Mouse (Mus musculus): ENCODE data around the gene Psmd4.
A peak's percentile ranks its signal among the peaks of the same experiment; 100 is the strongest.
"Not testable (repeated sequence)": the region's sequence is repeated elsewhere in the genome, so short reads cannot be mapped to it uniquely, and the experiment has no call there.

Psmd4 gene

DNA sequence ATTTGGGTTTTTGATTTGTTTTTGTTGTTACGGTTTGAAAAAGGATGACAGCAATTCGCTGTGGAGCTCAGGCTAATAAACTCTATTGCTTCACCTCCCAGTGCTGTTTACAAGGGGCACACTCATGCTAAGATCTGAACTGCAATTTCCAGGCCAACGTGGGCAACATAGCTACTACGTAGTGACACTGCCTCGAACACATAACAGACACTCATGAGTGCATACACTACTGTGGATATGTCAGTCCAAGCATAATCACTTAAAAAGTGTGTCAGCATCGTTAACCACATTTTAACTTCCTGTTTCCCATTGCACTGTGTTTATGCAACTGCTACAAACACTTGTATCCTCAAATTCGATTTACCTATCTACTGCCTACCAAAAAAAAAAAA is 420 bp upstream of the Psmd4 start:
- DNase-seq (ENCODE audit: low read depth, low spot score): peak; percentile 59
- Histone ChIP-seq H3K36me3 (ENCODE audit: control insufficient read depth, insufficient read depth, low read length, poor library complexity, severe bottlenecking) (no peaks in the 10 kb centered on the region), H3K27me3 (ENCODE audit: control insufficient read depth, insufficient read depth, low read length, poor library complexity, severe bottlenecking) (peaks cover 2% of the 10 kb centered on the region; the same call in 1 of the 2 replicates)

DNA sequence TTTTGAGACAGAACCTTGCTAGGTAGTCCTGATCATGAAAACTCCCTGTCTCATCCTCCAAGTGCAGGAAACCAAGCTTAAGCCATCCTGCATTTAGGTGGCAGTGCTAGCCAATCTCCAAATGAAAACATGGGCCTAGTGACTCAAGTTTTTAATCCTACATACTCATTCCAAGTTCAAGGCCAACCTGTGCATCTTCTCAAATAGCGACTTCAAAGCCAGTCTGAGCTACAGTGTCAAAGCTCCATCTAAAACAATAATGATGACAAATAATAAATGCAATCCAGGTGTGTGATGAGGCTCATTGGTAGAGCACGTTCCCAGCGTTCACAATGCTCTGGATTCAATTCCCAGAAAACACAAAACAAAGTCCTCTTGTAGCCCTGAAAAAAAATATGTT is 789 bp downstream of the Psmd4 start:
- peaks cover 2% of the 10 kb centered on the region; the same call in 1 of the 2 replicates for H3K27me3 ChIP-seq (ENCODE audit: control insufficient read depth, insufficient read depth, low read length, poor library complexity, severe bottlenecking)
- no peak for DNase-seq (ENCODE audit: low read depth, low spot score)
- H3K36me3 ChIP-seq (ENCODE audit: control insufficient read depth, insufficient read depth, low read length, poor library complexity, severe bottlenecking): no peaks in the 10 kb centered on the region

DNA sequence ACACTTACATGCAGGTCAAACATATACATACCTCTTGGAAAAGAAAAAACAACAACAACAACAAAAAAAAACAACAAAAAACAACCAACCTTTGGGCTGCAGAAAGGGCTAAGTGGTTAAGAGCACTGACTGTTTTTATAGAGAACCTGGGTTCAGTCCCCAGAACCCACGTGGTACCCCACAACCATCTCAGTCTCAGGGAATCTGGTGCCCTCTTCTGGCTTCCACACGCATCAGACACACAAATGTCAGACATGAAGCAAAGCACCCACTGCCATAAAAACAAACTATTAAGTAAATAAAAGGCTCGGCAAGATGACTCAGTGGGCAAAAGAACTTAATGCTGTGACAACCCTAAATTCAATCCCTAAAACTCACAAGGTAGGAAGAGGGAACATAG is 12.5 kb downstream of the Psmd4 start:
- peak; percentile 40 for DNase-seq (ENCODE audit: low read depth, low spot score)
- Histone ChIP-seq H3K27me3 (ENCODE audit: control insufficient read depth, insufficient read depth, low read length, poor library complexity, severe bottlenecking) (no peaks in the 10 kb centered on the region), H3K36me3 (ENCODE audit: control insufficient read depth, insufficient read depth, low read length, poor library complexity, severe bottlenecking) (peaks cover 13% of the 10 kb centered on the region; the same call in 1 of the 2 replicates)

DNA sequence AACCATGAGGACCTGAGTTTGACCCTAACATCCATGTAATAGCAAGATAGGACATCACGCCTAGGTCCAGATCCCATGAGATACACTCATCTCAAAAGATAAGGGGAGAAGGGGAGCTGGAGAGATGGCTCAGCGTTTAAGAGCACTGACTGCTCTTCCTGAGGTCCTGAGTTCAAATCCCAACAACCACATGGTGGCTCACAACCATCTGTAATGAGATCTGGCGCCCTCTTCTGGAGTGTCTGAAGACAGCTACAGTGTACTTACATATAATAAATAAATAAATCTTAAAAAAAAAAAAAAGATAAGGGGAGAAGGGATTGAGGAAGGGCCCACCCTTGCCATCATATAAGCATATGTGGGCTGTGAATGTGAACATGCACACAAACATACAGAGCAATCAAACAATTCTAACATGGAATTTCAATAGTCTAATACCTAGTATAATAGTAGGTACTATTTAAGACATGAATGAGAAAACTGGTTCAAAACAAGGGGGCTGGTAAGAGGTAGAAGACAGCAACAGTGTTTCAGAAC is 13.1 kb downstream of the Psmd4 start:
- DNase-seq (ENCODE audit: low read depth, low spot score); H3K27me3 ChIP-seq (ENCODE audit: control insufficient read depth, insufficient read depth, low read length, poor library complexity, severe bottlenecking): not testable (repeated sequence)
- peaks cover 10% of the 10 kb centered on the region; the same call in 1 of the 2 replicates for H3K36me3 ChIP-seq (ENCODE audit: control insufficient read depth, insufficient read depth, low read length, poor library complexity, severe bottlenecking)

DNA sequence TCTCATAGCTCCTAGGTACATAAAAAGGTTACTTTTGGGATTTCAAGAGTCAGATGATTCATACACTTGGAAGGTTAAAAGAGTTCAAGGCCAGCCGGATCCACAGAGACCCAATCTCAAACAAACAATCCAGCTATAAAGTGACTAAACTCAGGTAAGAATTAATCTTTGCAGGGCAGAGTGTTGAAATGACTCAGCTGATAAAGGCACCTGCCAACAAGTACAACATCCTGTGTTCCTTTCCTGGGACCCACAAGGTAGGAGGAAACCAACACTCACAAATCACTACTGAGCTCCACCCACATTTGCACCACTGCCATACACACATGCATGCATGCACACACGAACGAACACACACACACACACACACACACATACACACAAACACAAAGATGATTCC is 13.8 kb downstream of the Psmd4 start:
- peaks cover 8% of the 10 kb centered on the region; the same call in 1 of the 2 replicates for H3K36me3 ChIP-seq (ENCODE audit: control insufficient read depth, insufficient read depth, low read length, poor library complexity, severe bottlenecking)
- no peaks in the 10 kb centered on the region for H3K27me3 ChIP-seq (ENCODE audit: control insufficient read depth, insufficient read depth, low read length, poor library complexity, severe bottlenecking)
- no peak for DNase-seq (ENCODE audit: low read depth, low spot score)

DNA sequence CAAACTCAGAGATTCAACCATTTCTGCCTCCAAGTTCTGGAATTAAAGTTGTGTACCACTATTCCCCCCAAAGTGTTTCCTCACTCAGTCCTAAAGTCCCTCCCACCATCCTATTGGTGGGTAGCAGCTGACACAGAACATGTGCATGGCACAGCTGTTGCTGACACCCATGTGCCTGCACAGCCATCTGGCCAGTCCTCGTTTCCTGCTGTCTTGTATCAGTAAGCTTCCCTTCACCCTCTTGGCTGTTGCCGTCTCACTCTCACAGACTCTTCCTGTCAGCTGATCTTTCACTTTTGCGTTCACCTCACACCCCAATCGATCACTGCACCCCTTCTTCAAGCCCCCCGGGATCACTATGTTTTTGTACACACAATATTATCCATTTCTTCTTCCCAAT is 14.7 kb downstream of the Psmd4 start:
- H3K27me3 ChIP-seq (ENCODE audit: control insufficient read depth, insufficient read depth, low read length, poor library complexity, severe bottlenecking): no peaks in the 10 kb centered on the region
- peaks cover 5% of the 10 kb centered on the region; the same call in 1 of the 2 replicates for H3K36me3 ChIP-seq (ENCODE audit: control insufficient read depth, insufficient read depth, low read length, poor library complexity, severe bottlenecking)
- DNase-seq (ENCODE audit: low read depth, low spot score): peak; percentile 67

DNA sequence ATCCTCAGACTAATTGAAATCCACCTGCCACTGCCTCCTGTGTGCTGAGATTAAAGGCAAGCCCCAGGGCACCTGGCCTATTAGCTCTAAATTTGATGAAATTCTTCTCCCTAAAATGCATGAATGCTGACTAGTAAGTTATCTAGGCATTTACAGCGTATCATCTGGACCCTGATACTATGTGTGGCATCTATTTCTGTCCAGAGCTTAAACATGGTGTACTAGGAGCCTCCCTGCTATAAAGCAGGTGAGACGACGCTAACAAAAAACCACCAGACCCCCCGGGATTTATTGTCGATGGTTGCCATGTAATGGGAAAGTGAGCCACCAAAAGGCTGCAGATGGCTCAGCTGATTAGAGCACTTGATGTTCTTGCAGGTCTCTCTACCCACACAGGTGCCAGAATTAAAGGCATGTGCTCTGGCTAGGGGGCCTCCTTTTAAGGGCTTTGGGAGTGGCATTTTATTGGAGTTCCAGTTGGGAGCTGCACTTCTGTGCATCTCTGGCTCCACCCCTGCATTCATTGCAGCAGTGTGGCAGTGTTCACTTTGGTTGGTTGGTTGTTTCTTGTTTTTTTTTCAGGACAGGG is 15.3 kb downstream of the Psmd4 start:
- no peak for DNase-seq (ENCODE audit: low read depth, low spot score)
- Histone ChIP-seq H3K27me3 (ENCODE audit: control insufficient read depth, insufficient read depth, low read length, poor library complexity, severe bottlenecking) (no peaks in the 10 kb centered on the region), H3K36me3 (ENCODE audit: control insufficient read depth, insufficient read depth, low read length, poor library complexity, severe bottlenecking) (peaks cover 1% of the 10 kb centered on the region; the same call in 1 of the 2 replicates)

DNA sequence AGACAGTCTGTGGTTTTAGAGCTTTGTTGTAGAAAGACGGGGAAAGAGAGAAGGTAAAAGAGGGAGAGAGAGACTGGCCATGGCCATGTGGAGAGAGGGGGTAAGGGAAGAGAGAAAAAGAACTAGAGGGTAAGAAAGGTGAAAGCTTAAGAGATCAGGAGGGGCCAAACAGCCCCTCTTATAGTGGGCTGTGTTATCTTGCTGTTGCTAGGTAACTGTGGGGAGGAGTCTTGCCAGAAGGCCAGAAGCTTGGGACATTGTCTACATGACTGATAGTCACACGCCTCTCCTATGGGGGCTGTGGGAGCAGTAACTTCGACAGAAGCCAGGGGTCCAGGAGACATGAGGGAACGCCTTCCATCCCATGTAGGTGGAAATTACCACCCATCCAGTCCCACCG is 17.2 kb downstream of the Psmd4 start:
- Histone ChIP-seq H3K27me3 (ENCODE audit: control insufficient read depth, insufficient read depth, low read length, poor library complexity, severe bottlenecking) (no peaks in the 10 kb centered on the region), H3K36me3 (ENCODE audit: control insufficient read depth, insufficient read depth, low read length, poor library complexity, severe bottlenecking) (no peaks in the 10 kb centered on the region)
- DNase-seq (ENCODE audit: low read depth, low spot score): no peak

DNA sequence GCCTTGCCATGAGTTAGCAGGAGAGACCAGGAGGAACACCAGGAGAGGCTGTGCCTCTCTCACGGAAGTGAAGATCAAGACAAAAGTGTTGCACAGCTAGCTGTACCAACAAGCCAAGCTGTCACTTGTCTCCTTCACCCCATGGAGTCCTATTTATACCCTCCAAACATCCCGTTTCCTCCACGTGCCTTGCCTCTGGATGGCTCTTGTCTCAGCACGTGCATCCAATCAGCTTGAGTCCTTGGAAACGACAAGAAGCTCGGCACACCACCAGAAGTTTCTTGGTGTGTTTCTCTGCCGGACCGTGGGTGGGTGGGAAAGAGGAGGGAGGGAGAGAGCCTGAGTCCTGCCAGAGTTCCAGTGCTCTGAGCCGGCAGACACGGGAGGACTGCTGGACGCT is 17.9 kb downstream of the Psmd4 start:
- no peaks in the 10 kb centered on the region for H3K27me3 ChIP-seq (ENCODE audit: control insufficient read depth, insufficient read depth, low read length, poor library complexity, severe bottlenecking)
- H3K36me3 ChIP-seq (ENCODE audit: control insufficient read depth, insufficient read depth, low read length, poor library complexity, severe bottlenecking): no peaks in the 10 kb centered on the region
- no peak for DNase-seq (ENCODE audit: low read depth, low spot score)

DNA sequence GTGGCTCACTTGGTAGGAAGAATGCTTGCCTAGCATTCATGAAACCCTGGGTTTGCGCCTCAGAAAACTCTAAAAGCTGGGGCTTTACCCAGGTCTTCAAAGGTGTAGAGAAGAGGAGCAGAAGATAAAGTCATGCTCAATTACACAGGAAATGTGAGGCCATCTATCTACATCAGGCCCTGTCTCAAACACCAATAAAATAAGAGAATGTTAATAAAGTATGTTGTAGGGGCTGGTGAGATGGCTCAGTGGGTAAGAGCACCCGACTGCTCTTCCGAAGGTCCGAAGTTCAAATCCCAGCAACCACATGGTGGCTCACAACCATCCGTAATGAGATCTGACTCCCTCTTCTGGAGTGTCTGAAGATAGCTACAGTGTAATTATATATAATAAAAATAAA is 21.5 kb downstream of the Psmd4 start:
- not testable (repeated sequence) for H3K36me3 ChIP-seq (ENCODE audit: control insufficient read depth, insufficient read depth, low read length, poor library complexity, severe bottlenecking); H3K27me3 ChIP-seq (ENCODE audit: control insufficient read depth, insufficient read depth, low read length, poor library complexity, severe bottlenecking); DNase-seq (ENCODE audit: low read depth, low spot score)

DNA sequence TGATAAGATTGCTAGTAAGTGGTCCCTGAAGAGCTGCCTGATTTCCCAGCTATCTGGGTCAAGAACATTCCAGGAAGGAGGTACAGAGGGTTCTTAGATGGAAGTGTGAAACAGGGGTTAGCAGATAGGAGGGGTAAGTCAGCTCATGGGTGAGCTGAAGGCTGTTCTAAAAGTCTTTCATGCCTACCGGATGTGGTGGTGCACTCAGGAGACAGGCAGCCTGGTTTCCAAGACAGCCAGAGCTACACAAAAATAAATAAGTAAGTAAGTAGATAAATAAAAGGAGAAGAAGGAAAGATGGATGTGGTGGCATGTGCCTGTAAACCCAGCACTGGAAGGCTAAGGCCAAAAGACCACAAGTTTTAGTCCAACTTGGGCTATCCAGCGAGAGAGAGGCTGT is 23.7 kb downstream of the Psmd4 start:
- no peaks in the 10 kb centered on the region for H3K27me3 ChIP-seq (ENCODE audit: control insufficient read depth, insufficient read depth, low read length, poor library complexity, severe bottlenecking)
- no peaks in the 10 kb centered on the region for H3K36me3 ChIP-seq (ENCODE audit: control insufficient read depth, insufficient read depth, low read length, poor library complexity, severe bottlenecking)
- DNase-seq (ENCODE audit: low read depth, low spot score): no peak

DNA sequence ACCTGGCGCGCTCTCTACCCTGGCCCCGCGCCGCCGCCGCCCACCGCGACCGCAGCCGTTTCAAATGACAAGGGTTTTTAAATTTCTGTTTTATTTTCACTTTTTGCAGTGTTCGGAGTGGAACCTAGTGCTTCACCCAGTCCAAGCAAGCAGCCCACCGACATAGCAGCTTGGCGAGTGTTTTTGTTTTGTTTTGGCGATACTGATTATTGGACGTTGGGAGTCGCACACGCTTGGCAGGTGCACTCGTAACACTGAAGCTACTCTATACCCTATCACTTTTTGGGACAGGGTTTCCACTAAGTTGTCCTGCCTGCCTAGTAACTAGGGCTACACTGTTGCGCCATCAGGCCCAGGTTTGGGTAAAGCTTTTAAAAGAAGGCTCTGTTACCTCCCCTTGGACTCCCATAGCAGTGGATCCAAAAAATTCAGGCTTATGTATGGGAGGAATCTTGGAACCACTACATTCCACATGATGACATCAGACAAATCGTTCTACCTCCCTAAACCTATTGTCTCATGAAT is 25.8 kb downstream of the Psmd4 start:
- Histone ChIP-seq H3K27me3 (ENCODE audit: control insufficient read depth, insufficient read depth, low read length, poor library complexity, severe bottlenecking) (no peaks in the 10 kb centered on the region), H3K36me3 (ENCODE audit: control insufficient read depth, insufficient read depth, low read length, poor library complexity, severe bottlenecking) (no peaks in the 10 kb centered on the region)
- no peak for DNase-seq (ENCODE audit: low read depth, low spot score)

DNA sequence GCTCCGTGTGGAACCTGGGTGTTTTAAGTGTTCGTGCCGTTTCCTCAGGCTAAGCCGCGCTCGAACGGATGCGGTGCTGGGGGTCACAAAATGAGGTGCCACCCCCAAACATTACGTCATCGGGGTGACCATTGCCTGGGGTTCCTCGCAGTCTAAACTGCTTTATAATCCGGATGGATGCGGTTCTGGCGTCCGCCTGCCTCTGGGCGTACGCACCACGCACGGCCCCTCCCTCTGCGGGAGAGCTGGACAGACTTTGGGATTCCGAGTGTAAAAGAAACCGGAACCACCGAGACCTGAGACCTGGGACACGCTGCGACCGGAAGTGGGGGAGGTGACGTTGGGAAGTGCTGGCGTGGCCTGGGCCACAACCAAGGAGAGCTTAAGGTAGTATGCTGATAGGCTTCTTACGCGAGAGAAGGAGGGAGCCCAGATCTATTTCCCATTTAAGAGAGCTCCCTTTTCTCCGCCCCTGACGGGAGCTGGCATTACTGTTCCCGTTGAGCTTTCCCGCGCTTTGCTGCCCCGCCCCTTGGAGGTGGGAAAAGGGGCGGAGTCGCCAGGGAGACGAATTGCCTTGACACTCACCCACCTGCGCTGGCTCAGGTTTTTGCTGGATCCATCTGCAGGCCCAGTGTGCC is 26.4 kb downstream of the Psmd4 start:
- Histone ChIP-seq H3K36me3 (ENCODE audit: control insufficient read depth, insufficient read depth, low read length, poor library complexity, severe bottlenecking) (no peaks in the 10 kb centered on the region), H3K27me3 (ENCODE audit: control insufficient read depth, insufficient read depth, low read length, poor library complexity, severe bottlenecking) (no peaks in the 10 kb centered on the region)
- DNase-seq (ENCODE audit: low read depth, low spot score): peak; percentile 92

DNA sequence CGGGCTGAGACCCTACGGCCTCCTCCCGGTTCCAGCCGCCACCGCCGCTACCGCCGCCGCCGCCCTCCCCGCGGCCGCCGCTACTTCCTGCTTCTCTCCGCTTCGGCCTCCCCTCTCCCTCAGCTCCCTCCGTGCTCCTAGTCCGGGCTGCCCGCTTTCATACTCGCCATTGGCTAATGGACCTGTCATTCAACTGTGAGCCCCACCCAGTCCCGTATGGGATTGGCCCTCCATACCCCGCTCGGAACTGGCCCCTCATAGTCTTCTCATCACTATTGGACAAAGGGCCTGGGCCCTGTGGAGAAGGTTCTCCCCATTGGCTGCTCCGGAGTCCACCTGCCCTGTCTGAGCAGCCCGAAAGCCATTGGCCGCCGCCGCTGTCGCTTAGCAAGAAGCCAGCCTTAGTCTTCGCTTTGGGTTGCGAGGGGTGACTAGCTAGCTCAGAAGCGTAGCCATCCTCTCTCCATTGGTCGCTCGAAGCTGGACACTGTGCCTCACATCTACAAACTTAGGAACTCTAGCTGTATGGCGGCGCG is 27.0 kb downstream of the Psmd4 start, which contains the start of gene Zfp687:
Zfp687 (minus strand) TSS at position 112 of the 536 bp plus-strand sequence.
- peak; percentile 100 for DNase-seq (ENCODE audit: low read depth, low spot score)
- H3K36me3 ChIP-seq (ENCODE audit: control insufficient read depth, insufficient read depth, low read length, poor library complexity, severe bottlenecking): no peaks in the 10 kb centered on the region
- no peaks in the 10 kb centered on the region for H3K27me3 ChIP-seq (ENCODE audit: control insufficient read depth, insufficient read depth, low read length, poor library complexity, severe bottlenecking)
